Mouse (Mus musculus): Measurements from ENCODE around the gene Prpf38b.

Prpf38b gene

DNA sequence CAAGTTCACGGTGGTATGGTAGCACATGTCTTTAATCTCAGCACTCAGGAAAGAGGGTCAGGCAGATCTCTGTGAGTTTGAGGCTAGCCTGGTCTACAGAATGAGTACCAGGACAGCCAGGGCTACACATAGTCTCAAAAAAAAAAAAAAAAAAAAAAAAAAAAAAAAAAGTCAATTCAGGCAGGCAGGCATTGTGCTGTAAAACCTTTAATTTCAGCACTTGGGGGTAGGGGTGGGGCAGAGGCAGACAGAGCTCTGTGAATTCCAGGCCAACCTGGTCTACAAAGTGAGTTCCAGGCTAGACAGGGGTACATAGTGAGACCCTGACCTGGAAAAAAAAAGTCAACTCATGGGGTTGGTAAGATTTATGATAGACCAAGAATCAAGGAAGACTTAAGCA lies 53.8 kb downstream of the Prpf38b start:
- no peak for DNase-seq

DNA sequence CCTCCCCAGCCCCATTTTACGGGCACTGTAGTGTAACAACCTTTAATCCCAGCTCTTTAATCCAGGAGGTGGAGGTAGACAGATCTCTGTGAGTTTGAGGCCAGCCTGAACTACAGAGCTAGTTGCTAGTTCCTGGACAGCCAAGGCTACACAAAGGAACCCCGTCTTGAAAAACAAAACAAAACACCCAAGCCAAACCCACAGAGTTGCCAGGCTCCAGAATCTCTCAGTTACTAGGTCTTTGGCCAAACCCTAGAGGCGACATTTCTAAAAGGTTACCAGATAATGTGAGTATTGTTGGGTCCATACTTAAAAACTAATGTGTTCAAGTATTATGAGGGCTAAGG lies 54.4 kb downstream of the Prpf38b start:
- DNase-seq, result no peak

DNA sequence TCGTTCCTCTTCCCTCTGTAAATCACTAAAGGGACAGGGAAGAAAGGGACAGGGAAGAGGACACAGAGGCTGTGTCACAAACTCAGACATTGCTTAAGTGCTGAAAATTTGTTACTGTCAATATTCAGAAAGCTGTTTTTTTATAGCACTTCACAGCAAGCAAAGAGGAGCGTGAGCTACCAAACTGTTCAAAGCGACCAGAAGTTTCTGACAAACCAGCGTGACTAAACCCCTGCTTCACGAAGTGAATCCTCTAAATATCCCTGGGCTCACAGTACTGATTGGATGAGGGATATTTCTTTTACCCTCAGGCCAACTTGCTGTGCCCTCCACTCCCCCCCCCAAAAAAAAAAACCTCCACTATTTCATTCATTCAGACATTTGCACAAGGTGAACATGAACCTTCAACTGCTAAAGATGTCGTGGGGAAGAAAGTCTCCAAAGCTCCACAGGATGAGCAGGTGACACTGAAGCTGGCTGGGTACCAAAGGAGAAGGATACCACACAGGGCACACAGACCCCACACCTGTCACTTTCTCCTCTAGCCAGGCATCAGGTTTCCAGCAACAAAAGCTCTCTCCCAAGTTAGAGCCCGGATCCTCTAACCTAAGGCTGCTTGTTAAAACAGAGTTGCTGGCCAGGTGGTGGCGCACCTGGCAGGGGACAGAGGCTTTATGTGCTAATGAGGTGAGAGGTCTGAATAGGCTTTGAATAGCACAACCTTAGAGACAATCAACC lies 55.0 kb downstream of the Prpf38b start:
- DNase-seq, result peak; percentile 55 to 63

DNA sequence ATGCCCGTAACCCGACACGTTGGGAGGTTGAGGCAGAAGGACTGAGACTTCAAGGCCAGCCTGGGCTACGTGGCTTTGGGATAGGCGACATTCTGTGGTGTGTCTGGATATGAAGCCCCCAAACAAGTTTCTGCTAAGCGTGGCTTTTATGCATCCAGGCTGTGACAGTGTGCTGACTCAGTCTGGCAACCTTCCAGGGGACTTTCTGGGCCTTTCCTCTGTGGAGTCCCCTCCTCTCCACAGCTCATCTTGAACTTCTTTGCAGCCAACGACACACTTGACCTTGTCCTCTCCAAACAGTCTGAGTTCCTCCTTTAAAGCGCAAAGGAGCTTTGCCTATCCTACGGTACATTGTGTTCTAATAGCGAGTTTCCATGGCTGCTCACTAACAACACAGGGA lies 55.7 kb downstream of the Prpf38b start:
- DNase-seq, result peak; percentile 37 to 45

DNA sequence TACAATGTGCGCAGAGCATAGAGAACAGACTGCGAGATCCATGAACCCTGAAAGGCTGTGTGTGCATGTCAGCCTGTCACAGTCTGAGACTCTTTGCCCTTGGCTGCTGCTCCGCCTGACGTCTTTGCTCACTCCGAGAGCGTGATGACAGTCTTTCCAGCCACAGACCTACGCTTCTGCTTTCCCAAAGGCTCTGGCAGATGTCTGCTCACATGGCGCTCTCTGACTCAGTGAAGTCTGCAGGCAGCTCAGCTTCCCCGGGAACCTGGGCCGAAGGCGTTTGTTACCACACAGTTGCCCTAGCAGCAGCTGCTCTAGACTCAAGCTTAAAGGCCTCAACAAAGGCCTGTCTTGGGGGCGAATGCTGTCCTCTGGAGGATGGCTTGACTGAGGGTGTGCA lies 56.2 kb downstream of the Prpf38b start:
- peak; percentile 40 to 43 for DNase-seq

DNA sequence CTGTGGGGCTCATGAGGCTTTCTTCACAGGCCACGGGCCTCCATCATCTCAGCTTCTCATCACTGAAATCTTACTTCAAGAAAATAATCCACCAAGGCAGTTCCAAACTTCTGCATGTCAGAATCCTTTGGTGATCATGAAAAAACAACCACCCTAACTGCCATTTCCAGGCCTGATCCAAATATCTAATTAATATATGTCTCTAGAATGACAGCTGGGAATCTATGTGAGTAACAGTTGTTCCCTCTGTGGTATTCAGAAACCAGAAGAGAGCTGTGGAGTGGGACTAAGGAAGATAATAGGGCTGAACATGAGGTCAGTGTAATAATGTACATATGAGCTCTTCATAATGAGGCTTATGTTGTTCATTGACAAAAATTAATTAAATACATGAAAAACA lies 58.3 kb downstream of the Prpf38b start:
- no peak for DNase-seq

Data from cerebellum, postnatal 14 days (tissue).